Mouse (Mus musculus) embryonic facial prominence, embryonic 12.5 days (tissue): Measurements from ENCODE around the gene Slc4a2. TPM values are rescaled to one million over a fixed set of nuclear protein-coding genes. Genes with fewer than 3 reads are reported as not detected.

Experiments
- ATAC-seq: fragments of 200-750 bp; cut with Nextera tagmentation; 2 replicates; pipeline ENCODE4 v1.8.0; 2017; ENCODE audit not compliant: insufficient number of reproducible peaks, insufficient read depth, low FRiP score, low TSS enrichment
- H3K27ac ChIP-seq: fragments of 300-500 bp; sonication (generic); 2 replicates; pipeline ENCODE4 v1.5.1; 2016; ENCODE audit warnings: mild to moderate bottlenecking
- H3K27me3 ChIP-seq: fragments of 300-500 bp; sonication (generic); 2 replicates; pipeline ENCODE4 v1.6.1; 2016; ENCODE audit warnings: mild to moderate bottlenecking, moderate library complexity
- H3K36me3 ChIP-seq: fragments of 300-500 bp; sonication (generic); 2 replicates; pipeline ENCODE4 v1.6.1; 2016; ENCODE audit warnings: mild to moderate bottlenecking
- H3K4me1 ChIP-seq: fragments of 300-500 bp; sonication (generic); 2 replicates; pipeline ENCODE4 v1.6.1; 2016
- H3K4me2 ChIP-seq: fragments of 300-500 bp; sonication (generic); replicated peaks from 2 replicates; pipeline ENCODE4 v1.6.1; 2016; ENCODE audit warnings: mild to moderate bottlenecking, moderate library complexity
- H3K4me3 ChIP-seq: fragments of 300-500 bp; sonication (generic); 2 replicates; pipeline ENCODE4 v1.5.1; 2016; ENCODE audit warnings: mild to moderate bottlenecking
- H3K9ac ChIP-seq: fragments of 300-500 bp; sonication (generic); 2 replicates; pipeline ENCODE4 v1.6.1; 2016; ENCODE audit warnings: mild to moderate bottlenecking, moderate library complexity
- H3K9me3 ChIP-seq: fragments of 300-500 bp; sonication (generic); 2 replicates; pipeline ENCODE4 v1.6.1; 2016; ENCODE audit warnings: mild to moderate bottlenecking, moderate library complexity
- WGBS: fragments of 180-500 bp; shearing (Covaris S2); methylation state at CpG from one replicate; pipeline ENCODE4 v1.1.7; 2016; 5-methylcytosine and 5-hydroxymethylcytosine counted together
- polyA plus RNA-seq: library from polyadenylated mRNA; unstranded; fragments of >200 nt; fragmentation: Nextera tagmentation; extraction: Ambion mirVana; gene quantifications from 2 replicates; pipeline ENCODE4 v1.2.1, GENCODE M21; 2016

Gene Slc4a2
- polyA plus RNA-seq, 1 experiment from 2014 or later: 49.8 TPM

DNA sequence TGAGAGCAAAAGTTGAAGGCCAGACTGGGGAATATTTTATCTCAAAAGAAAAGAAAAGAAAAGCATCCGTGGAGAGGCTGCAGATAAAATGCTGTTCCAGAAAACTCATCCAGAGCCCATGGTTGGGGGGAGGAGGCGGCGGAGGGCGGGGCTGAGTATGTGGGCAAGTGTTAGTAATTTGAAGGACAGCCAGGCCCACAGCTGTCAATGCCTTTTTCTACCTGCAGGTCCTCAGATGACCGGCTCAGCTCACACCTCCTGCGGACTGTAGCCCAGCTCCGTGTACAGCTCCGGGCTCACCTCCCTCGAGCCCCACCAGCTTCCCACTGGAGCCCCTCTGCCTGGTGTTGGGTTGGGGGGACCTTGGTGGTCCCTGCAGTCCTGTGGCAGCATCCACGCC lies 24.0 kb upstream of the Slc4a2 start:
- H3K27me3 ChIP-seq: no peaks in the 10 kb centered on the region
- H3K9ac ChIP-seq: no peak overlapping the region
- no peak overlapping the region for H3K4me3 ChIP-seq
- H3K4me1 ChIP-seq: no peaks in the 10 kb centered on the region
- no peak overlapping the region for H3K4me2 ChIP-seq
- H3K36me3 ChIP-seq: peaks cover 21% of the 10 kb centered on the region; the same call in 1 of the 2 replicates
- 0 out of 2 replicates have a peak, but pooled peaks have one; percentile 19 for ATAC-seq
- H3K27ac ChIP-seq: no peak overlapping the region
- 85% methylated on average over 10 of the region's 10 CpGs for WGBS
- no peaks in the 10 kb centered on the region for H3K9me3 ChIP-seq

DNA sequence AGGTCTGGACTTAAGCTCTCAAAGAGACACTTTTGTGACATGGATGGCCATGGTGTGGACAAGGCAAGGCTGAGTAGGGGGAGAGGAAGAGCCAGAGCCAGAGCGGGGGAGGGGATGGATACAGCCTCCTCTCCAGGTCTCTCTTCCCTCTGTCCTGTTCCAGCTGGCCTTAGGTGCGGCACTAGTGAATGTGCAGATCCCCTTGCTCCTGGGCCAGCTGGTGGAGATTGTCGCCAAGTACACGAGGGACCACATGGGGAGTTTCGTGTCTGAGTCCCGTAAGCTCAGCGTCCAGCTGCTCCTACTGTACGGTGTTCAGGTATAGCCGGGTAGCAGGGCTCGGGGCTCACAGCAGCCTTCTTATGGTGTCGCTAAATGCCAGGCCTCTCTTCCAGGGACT lies 23.3 kb upstream of the Slc4a2 start:
- H3K4me1 ChIP-seq: no peaks in the 10 kb centered on the region
- H3K4me3 ChIP-seq: no peak overlapping the region
- H3K36me3 ChIP-seq: peaks cover 28% of the 10 kb centered on the region; the same call in 1 of the 2 replicates
- H3K9ac ChIP-seq: no peak overlapping the region
- H3K27ac ChIP-seq: no peak overlapping the region
- 0 out of 2 replicates have a peak, but pooled peaks have one; percentile 5 for ATAC-seq
- H3K4me2 ChIP-seq: no peak overlapping the region
- 83% methylated on average over 11 of the region's 11 CpGs for WGBS
- no peaks in the 10 kb centered on the region for H3K27me3 ChIP-seq
- no peaks in the 10 kb centered on the region for H3K9me3 ChIP-seq

DNA sequence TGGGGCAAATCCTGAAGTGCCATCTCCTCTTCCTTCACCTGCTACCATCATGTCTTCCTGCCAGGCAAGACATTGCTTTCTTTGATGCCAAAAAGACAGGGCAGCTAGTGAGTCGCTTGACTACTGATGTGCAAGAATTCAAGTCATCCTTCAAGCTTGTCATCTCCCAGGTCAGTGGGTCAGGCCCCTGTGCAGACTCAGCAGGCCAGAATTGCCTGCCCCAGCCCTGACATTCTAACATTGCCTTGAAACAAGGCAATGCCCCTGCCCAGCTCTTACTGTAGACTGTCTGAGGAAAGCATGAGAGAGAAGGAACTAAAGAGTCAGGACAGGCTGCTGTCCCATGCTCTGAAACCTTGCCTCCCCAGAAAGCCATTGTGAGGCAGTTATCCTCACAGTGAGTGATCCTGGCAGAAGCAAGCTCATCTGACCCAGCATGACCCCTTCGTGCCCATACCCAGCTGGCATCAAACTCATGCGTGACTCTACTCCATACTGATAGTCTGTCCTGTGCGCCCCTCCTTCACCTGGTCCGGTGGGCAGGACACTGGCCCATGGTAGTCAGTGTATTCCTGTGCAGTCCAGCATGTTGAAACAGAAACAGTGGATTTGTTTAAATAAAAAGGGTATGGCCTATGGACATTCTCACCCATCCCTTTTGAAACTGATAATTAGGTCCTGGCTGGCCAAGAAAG lies 22.6 kb upstream of the Slc4a2 start:
- Histone ChIP-seq H3K9ac (no peak overlapping the region), H3K4me1 (no peaks in the 10 kb centered on the region), H3K9me3 (no peaks in the 10 kb centered on the region), H3K36me3 (peaks cover 29% of the 10 kb centered on the region; the same call in 1 of the 2 replicates), H3K4me2 (no peak overlapping the region), H3K27me3 (no peaks in the 10 kb centered on the region), H3K4me3 (no peak overlapping the region), H3K27ac (no peak overlapping the region)
- WGBS: 86% methylated on average over 5 of the region's 5 CpGs
- ATAC-seq: no peak

DNA sequence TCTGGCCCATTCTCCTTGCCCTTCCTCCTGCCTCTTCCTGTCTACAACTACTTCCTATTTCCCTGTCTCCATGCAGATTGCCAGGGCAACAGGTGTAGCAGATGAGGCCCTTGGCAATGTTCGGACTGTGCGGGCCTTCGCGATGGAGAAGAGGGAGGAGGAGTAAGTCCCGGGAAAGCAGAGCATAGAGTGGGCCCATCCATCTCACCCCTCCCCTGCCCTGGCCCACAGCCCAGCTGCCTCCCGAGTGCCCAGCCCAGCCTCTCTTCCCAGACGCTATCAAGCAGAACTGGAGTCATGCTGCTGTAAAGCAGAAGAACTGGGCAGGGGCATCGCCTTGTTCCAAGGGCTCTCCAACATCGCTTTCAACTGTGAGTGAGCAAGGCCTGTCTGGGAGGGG lies 21.7 kb upstream of the Slc4a2 start:
- no peak overlapping the region for H3K4me2 ChIP-seq
- no peaks in the 10 kb centered on the region for H3K4me1 ChIP-seq
- H3K4me3 ChIP-seq: no peak overlapping the region
- no peaks in the 10 kb centered on the region for H3K9me3 ChIP-seq
- H3K27ac ChIP-seq: no peak overlapping the region
- 85% methylated on average over 9 of the region's 9 CpGs for WGBS
- ATAC-seq: no peak
- no peak overlapping the region for H3K9ac ChIP-seq
- peaks cover 35% of the 10 kb centered on the region for H3K36me3 ChIP-seq
- no peaks in the 10 kb centered on the region for H3K27me3 ChIP-seq

- 82% methylated on average over 6 of the region's 6 CpGs for WGBS
- no peaks in the 10 kb centered on the region for H3K9me3 ChIP-seq
Measured at GRCm38 (mm10) chr5:24404594-24405360, 18.9 kb upstream of the Slc4a2 start.

DNA sequence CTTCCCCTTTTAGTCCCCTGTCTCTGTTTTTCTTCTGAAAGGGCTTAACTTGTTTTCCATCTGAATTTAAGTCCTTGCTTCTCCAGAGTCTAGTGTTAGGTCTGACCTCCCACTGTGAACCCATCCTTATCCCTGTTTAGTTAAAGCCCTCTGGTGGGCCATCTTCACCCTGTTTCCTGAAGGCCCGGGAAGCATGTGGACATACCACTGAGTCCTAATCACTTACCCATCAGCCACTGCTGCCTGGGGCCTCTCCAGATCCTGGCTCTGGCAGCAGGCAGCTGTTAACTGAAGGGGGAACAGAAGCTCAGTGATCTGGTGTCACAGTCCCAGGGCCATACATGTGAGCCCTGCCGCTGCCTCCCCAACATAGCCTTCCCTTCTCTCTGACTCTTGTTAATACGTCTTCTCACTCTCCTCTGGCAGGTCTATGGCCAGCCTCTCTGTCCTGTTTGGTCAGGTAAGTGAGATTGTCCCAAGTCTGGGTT lies 18.2 kb upstream of the Slc4a2 start:
- Histone ChIP-seq H3K27me3 (no peaks in the 10 kb centered on the region), H3K9ac (no peak overlapping the region), H3K27ac (no peak overlapping the region), H3K4me2 (no peak overlapping the region), H3K4me1 (no peaks in the 10 kb centered on the region), H3K36me3 (peaks cover 42% of the 10 kb centered on the region), H3K9me3 (no peaks in the 10 kb centered on the region), H3K4me3 (no peak overlapping the region)
- 78% methylated on average over 3 of the region's 3 CpGs for WGBS
- ATAC-seq: no peak

More at GRCm38 (mm10) chr5:24404594-24405360, 18.9 kb upstream of the Slc4a2 start:
- Histone ChIP-seq H3K9ac (no peak overlapping the region), H3K27ac (no peak overlapping the region), H3K36me3 (peaks cover 45% of the 10 kb centered on the region), H3K4me3 (no peak overlapping the region), H3K27me3 (no peaks in the 10 kb centered on the region), H3K4me2 (no peak overlapping the region), H3K4me1 (no peaks in the 10 kb centered on the region)
- no peak for ATAC-seq

DNA sequence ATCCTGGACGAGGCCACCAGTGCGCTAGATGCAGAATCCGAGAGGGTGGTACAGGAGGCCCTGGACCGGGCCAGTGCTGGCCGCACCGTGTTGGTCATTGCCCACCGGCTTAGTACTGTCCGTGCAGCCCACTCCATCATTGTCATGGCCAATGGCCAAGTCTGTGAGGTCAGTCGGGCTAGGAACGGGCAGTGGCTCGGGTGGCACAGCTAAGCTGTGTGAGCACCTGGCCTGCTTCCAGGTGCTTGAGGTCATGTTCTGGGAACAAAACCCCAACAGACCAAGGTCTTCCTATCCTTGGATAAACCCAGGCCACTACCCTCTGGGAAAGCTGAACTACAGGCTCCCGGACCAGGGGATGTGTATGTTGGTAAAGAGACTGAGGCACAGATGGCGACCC lies 15.0 kb upstream of the Slc4a2 start:
- H3K4me2 ChIP-seq: no peak overlapping the region
- no peak overlapping the region for H3K27ac ChIP-seq
- no peaks in the 10 kb centered on the region for H3K9me3 ChIP-seq
- ATAC-seq: no peak
- peaks cover 28% of the 10 kb centered on the region for H3K36me3 ChIP-seq
- H3K27me3 ChIP-seq: no peaks in the 10 kb centered on the region
- H3K4me1 ChIP-seq: peaks cover 11% of the 10 kb centered on the region
- no peak overlapping the region for H3K9ac ChIP-seq
- WGBS: 93% methylated on average over 13 of the region's 13 CpGs
- no peak overlapping the region for H3K4me3 ChIP-seq

- no peaks in the 10 kb centered on the region for H3K27me3 ChIP-seq
- 75% methylated on average over 2 of the region's 2 CpGs for WGBS
- ATAC-seq: no peak
Measured at GRCm38 (mm10) chr5:24409466-24409865, 14.2 kb upstream of the Slc4a2 start.

DNA sequence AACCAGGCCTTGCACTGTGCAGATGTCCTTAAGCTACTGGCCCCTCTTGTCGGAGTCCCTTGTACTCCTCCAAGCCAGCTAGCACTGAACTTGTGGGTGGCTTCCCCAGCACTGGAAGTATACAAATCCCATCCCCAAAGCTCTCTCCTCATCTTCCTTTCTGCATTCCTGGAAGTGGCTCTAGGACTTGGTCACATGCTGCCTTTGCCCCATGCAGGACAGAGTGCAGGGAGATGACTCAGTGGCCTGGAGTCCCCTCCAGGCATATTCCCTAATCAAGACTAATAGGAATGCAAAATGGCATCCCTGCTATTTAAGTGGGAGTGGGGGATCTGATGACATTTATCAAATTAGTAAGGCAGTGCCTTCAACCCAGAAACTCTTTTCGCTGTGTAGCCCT lies 11.6 kb upstream of the Slc4a2 start:
- Histone ChIP-seq H3K9me3 (no peaks in the 10 kb centered on the region), H3K9ac (no peak overlapping the region), H3K27ac (no peak overlapping the region), H3K36me3 (peaks cover 9% of the 10 kb centered on the region; the same call in 1 of the 2 replicates), H3K27me3 (no peaks in the 10 kb centered on the region), H3K4me3 (no peak overlapping the region), H3K4me2 (no peak overlapping the region), H3K4me1 (peaks cover 20% of the 10 kb centered on the region)
- 88% methylated on average over 2 of the region's 2 CpGs for whole genome bisulfite sequencing
- ATAC-seq: no peak

More at GRCm38 (mm10) chr5:24409466-24409865, 14.2 kb upstream of the Slc4a2 start:
- no peak overlapping the region for H3K4me2 ChIP-seq
- no peaks in the 10 kb centered on the region for H3K9me3 ChIP-seq
- no peak overlapping the region for H3K4me3 ChIP-seq
- H3K27ac ChIP-seq: no peak overlapping the region
- H3K36me3 ChIP-seq: peaks cover 26% of the 10 kb centered on the region
- peaks cover 15% of the 10 kb centered on the region for H3K4me1 ChIP-seq
- no peak overlapping the region for H3K9ac ChIP-seq

- peaks cover 8% of the 10 kb centered on the region for H3K36me3 ChIP-seq
- no peaks in the 10 kb centered on the region for H3K27me3 ChIP-seq
- H3K9me3 ChIP-seq: no peaks in the 10 kb centered on the region
- WGBS: 31% methylated on average over 11 of the region's 11 CpGs
- peak within 1 kb of the TSS; percentile 69 for H3K27ac ChIP-seq
- peak within 1 kb of the TSS; percentile 32 for H3K4me2 ChIP-seq
- H3K9ac ChIP-seq: no peak within 1 kb of the TSS; the same call in 1 of the 2 replicates
- peaks cover 20% of the 10 kb centered on the region for H3K4me1 ChIP-seq
- ATAC-seq: no peak
- H3K4me3 ChIP-seq: 0 out of 2 replicates have a peak within 1 kb of the TSS, but pooled peaks have one; percentile 10
Measured at GRCm38 (mm10) chr5:24413042-24413693, 10.5 kb upstream of the Slc4a2 start, which contains the start of gene Asic3. Gene Asic3, plus strand, starts transcription at chr5:24413392.

- Histone ChIP-seq H3K9ac (no peak overlapping the region), H3K4me3 (0 out of 2 replicates have a peak overlapping the region, but pooled peaks have one; percentile 10), H3K36me3 (peaks cover 14% of the 10 kb centered on the region), H3K27me3 (no peaks in the 10 kb centered on the region), H3K9me3 (no peaks in the 10 kb centered on the region), H3K4me1 (peaks cover 20% of the 10 kb centered on the region), H3K4me2 (peak overlapping the region; percentile 32), H3K27ac (no peak overlapping the region)
- 0 out of 2 replicates have a peak, but pooled peaks have one; percentile 17 for ATAC-seq
- WGBS: 79% methylated on average over 13 of the region's 13 CpGs
Measured at GRCm38 (mm10) chr5:24413938-24414337, 9.7 kb upstream of the Slc4a2 start.
